Mouse (Mus musculus) embryo, embryonic 11.5 days (tissue): ENCODE data around the gene Cenpo.
A peak's percentile ranks its signal among the peaks of the same experiment; 100 is the strongest.
"Not testable (repeated sequence)": the region's sequence is repeated elsewhere in the genome, so short reads cannot be mapped to it uniquely, and the experiment has no call there.

ENCODE experiments used
- DNase-seq: peaks from one replicate; pipeline ENCODE4 v3.0.0-alpha.2; 2012; ENCODE audit warnings: low read depth, low spot score

Gene Cenpo

GRCm38 (mm10) chr12:4233572-4234508 is at the start of gene Cenpo, which contains the start of gene Ptrhd1:
Cenpo (minus strand) TSS chr12:4234294.
Ptrhd1 (plus strand) TSS chr12:4234027.
- peak; percentile 91 for DNase-seq

- DNase-seq = no peak
Measured at GRCm38 (mm10) chr12:4279878-4280277, 45.8 kb upstream of the Cenpo start.

GRCm38 (mm10) chr12:4278978-4279755 is 45.1 kb upstream of the Cenpo start:
- DNase-seq = no peak

GRCm38 (mm10) chr12:4271078-4271477 is 37.0 kb upstream of the Cenpo start:
- no peak for DNase-seq

- no peak for DNase-seq
Measured at GRCm38 (mm10) chr12:4267765-4268164, 33.7 kb upstream of the Cenpo start.

GRCm38 (mm10) chr12:4252742-4253655 is 18.9 kb upstream of the Cenpo start:
- no peak for DNase-seq

GRCm38 (mm10) chr12:4249786-4250185 is 15.7 kb upstream of the Cenpo start:
- DNase-seq = no peak

- no peak for DNase-seq
Measured at GRCm38 (mm10) chr12:4245742-4246141, 11.6 kb upstream of the Cenpo start.

GRCm38 (mm10) chr12:4243805-4244204 is 9.7 kb upstream of the Cenpo start:
- DNase-seq = no peak

- DNase-seq = not testable (repeated sequence)
Measured at GRCm38 (mm10) chr12:4240281-4240680, 6.2 kb upstream of the Cenpo start.

- no peak for DNase-seq
Measured at GRCm38 (mm10) chr12:4237481-4237880, 3.4 kb upstream of the Cenpo start.

- no peak for DNase-seq
Measured at GRCm38 (mm10) chr12:4232777-4233176, 1.3 kb downstream of the Cenpo start.

- no peak for DNase-seq
Measured at GRCm38 (mm10) chr12:4230156-4230555, 3.9 kb downstream of the Cenpo start.

GRCm38 (mm10) chr12:4212908-4213307 is 21.2 kb downstream of the Cenpo start:
- DNase-seq = no peak

GRCm38 (mm10) chr12:4211174-4211573 is 22.9 kb downstream of the Cenpo start:
- no peak for DNase-seq

GRCm38 (mm10) chr12:4209196-4209595 is 24.9 kb downstream of the Cenpo start:
- DNase-seq = no peak

- no peak for DNase-seq
Measured at GRCm38 (mm10) chr12:4208405-4209133, 25.5 kb downstream of the Cenpo start.

GRCm38 (mm10) chr12:4206106-4206505 is 28.0 kb downstream of the Cenpo start:
- DNase-seq = no peak

GRCm38 (mm10) chr12:4202206-4202605 is 31.9 kb downstream of the Cenpo start:
- DNase-seq = no peak

- no peak for DNase-seq
Measured at GRCm38 (mm10) chr12:4201454-4202200, 32.5 kb downstream of the Cenpo start.
